Mouse (Mus musculus): Measurements from ENCODE around the gene Vps51. TPM values are rescaled to one million over a fixed set of nuclear protein-coding genes. Genes with fewer than 3 reads are reported as not detected.

Gene Vps51
- total RNA-seq, 4 experiments from 2014 or later: 66.2 to 92.3 (median 81.3) TPM

Small RNA genes lying within 50 kb of the gene (microRNA-seq; reads per million reads assigned to microRNA genes)
- 0.67 to 1.1 reads per million in 2 experiments for gene Mir6988

Other genes with a start within 250 kb of the Vps51 start
- 10 to 100 TPM; 47.6 to 55.2 (median 53.4) TPM for gene Frmd8, start 202.0 kb downstream of the Vps51 start, total RNA-seq (2022)
- 10 to 100 TPM; 12.8 to 21.7 (median 17.5) TPM for gene Slc25a45, start 199.4 kb downstream of the Vps51 start, total RNA-seq (2022)
- gene Tigd3, start 183.1 kb downstream of the Vps51 start, total RNA-seq (2022): 1 to 10 TPM in 3 of 4 experiments, under 1 TPM in 1; 0.93 to 3.5 (median 1.6) TPM
- gene Dpf2, start 164.2 kb downstream of the Vps51 start, total RNA-seq (2022): 100 to 1,000 TPM in 3 of 4 experiments, 10 to 100 TPM in 1; 93.7 to 147 (median 129) TPM
- gene Cdc42ep2, start 152.4 kb downstream of the Vps51 start, total RNA-seq (2022): 1 to 10 TPM; 4.9 to 9.6 (median 8.3) TPM
- gene Pola2, start 113.0 kb downstream of the Vps51 start, total RNA-seq (2022): 10 to 100 TPM; 22.5 to 51.0 (median 27.8) TPM
- gene Slc22a20, start 91.1 kb downstream of the Vps51 start, total RNA-seq (2022): not detected
- 10 to 100 TPM; 40.6 to 54.1 (median 47.3) TPM for gene Capn1, start 61.3 kb downstream of the Vps51 start, total RNA-seq (2022)
- gene Syvn1, start 30.7 kb downstream of the Vps51 start, total RNA-seq (2022): 10 to 100 TPM; 59.6 to 78.9 (median 62.2) TPM
- gene Mrpl49, start 19.4 kb downstream of the Vps51 start, total RNA-seq (2022): 10 to 100 TPM; 52.0 to 61.8 (median 59.6) TPM
- gene Fau, start 19.4 kb downstream of the Vps51 start, total RNA-seq (2022): 1,000 to 10,000 TPM; 1,027 to 1,106 (median 1,086) TPM
- gene Znhit2, start 16.0 kb downstream of the Vps51 start, total RNA-seq (2022): 10 to 100 TPM; 31.6 to 43.1 (median 34.6) TPM
- gene Tm7sf2, start 8.9 kb downstream of the Vps51 start, total RNA-seq (2022): 10 to 100 TPM; 24.9 to 36.1 (median 27.2) TPM
- 1 to 10 TPM in 1 of 4 experiments, under 1 TPM in 1, not detected in 2; 0.87 to 1.0 TPM for gene Tmem262, start 2.8 kb upstream of the Vps51 start, total RNA-seq (2022)
- gene Gm28374, start 5.0 kb upstream of the Vps51 start, total RNA-seq (2022): not detected
- 10 to 100 TPM; 37.2 to 50.5 (median 44.7) TPM for gene Zfpl1, start 7.7 kb upstream of the Vps51 start, total RNA-seq (2022)
- gene Cdca5, start 7.8 kb upstream of the Vps51 start, total RNA-seq (2022): 1 to 10 TPM in 1 of 4 experiments, under 1 TPM in 3; 0.46 to 1.2 (median 0.63) TPM
- gene AC131692.1, start 17.2 kb upstream of the Vps51 start, total RNA-seq (2022): not detected
- gene Naaladl1, start 28.6 kb upstream of the Vps51 start, total RNA-seq (2022): under 1 TPM in 1 of 4 experiments, not detected in 3; 0.27 TPM
- gene Sac3d1, start 41.4 kb upstream of the Vps51 start, total RNA-seq (2022): 10 to 100 TPM; 13.7 to 18.9 (median 16.1) TPM
- gene Snx15, start 51.1 kb upstream of the Vps51 start, total RNA-seq (2022): 10 to 100 TPM; 34.0 to 49.1 (median 37.8) TPM
- 1 to 10 TPM; 1.4 to 3.5 (median 2.7) TPM for gene Batf2, start 63.8 kb upstream of the Vps51 start, total RNA-seq (2022)
- gene Arl2, start 64.3 kb upstream of the Vps51 start, total RNA-seq (2022): 100 to 1,000 TPM in 2 of 4 experiments, 10 to 100 TPM in 2; 92.7 to 127 (median 112) TPM
- 1 to 10 TPM; 2.0 to 4.4 (median 3.5) TPM for gene Majin, start 107.2 kb upstream of the Vps51 start, total RNA-seq (2022)
- 10 to 100 TPM; 23.4 to 37.6 (median 29.4) TPM for gene Gpha2, start 149.1 kb upstream of the Vps51 start, total RNA-seq (2022)
- 100 to 1,000 TPM; 103 to 160 (median 124) TPM for gene Ppp2r5b, start 158.6 kb upstream of the Vps51 start, total RNA-seq (2022)
- 10 to 100 TPM; 38.6 to 57.9 (median 48.3) TPM for gene Atg2a, start 164.4 kb upstream of the Vps51 start, total RNA-seq (2022)
- gene Ehd1, start 199.5 kb upstream of the Vps51 start, total RNA-seq (2022): 100 to 1,000 TPM in 3 of 4 experiments, 10 to 100 TPM in 1; 90.8 to 130 (median 118) TPM
- gene Cdc42bpg, start 229.2 kb upstream of the Vps51 start, total RNA-seq (2022): 10 to 100 TPM; 24.4 to 45.7 (median 38.4) TPM